Mouse (Mus musculus) lung, postnatal 4 days (tissue): ENCODE data around the gene Nol4l.
A peak's percentile ranks its signal among the peaks of the same experiment; 100 is the strongest.

Source experiments
- DNase-seq, 2 experiments: peaks; one replicate each; pipeline ENCODE4 v3.0.0; 2021

Gene Nol4l

GRCm38 (mm10) chr2:153542936-153543668, 13.3 kb upstream of the Nol4l start:
- no peak for DNase-seq

- DNase-seq: no peak
These were observed 9.1 kb upstream of the Nol4l start for GRCm38 (mm10) chr2:153538898-153539297.

- DNase-seq: no peak
These were observed 4.2 kb upstream of the Nol4l start for GRCm38 (mm10) chr2:153533981-153534380.

- DNase-seq: no peak
These were observed 1.2 kb upstream of the Nol4l start for GRCm38 (mm10) chr2:153530948-153531347.

GRCm38 (mm10) chr2:153529365-153529781, 398 bp downstream of the Nol4l start:
- peak; percentile 59 to 65 for DNase-seq

GRCm38 (mm10) chr2:153528571-153529364, 1.0 kb downstream of the Nol4l start:
- DNase-seq: peak; percentile 38 to 48

- peak; percentile 52 to 68 for DNase-seq
These were observed 1.9 kb downstream of the Nol4l start for GRCm38 (mm10) chr2:153527580-153528531.

GRCm38 (mm10) chr2:153526850-153527530, 2.8 kb downstream of the Nol4l start:
- DNase-seq: no peak

- peak; percentile 54 to 62 for DNase-seq
These were observed 3.9 kb downstream of the Nol4l start for GRCm38 (mm10) chr2:153525906-153526311.

GRCm38 (mm10) chr2:153524727-153525126, 5.0 kb downstream of the Nol4l start:
- no peak for DNase-seq

- no peak for DNase-seq
These were observed 6.1 kb downstream of the Nol4l start for GRCm38 (mm10) chr2:153523656-153524055.

GRCm38 (mm10) chr2:153523143-153523542, 6.6 kb downstream of the Nol4l start:
- DNase-seq: no peak

GRCm38 (mm10) chr2:153522270-153522669, 7.5 kb downstream of the Nol4l start:
- DNase-seq: no peak

GRCm38 (mm10) chr2:153520057-153520456, 9.7 kb downstream of the Nol4l start:
- DNase-seq: no peak

GRCm38 (mm10) chr2:153516961-153517360, 12.8 kb downstream of the Nol4l start:
- DNase-seq: no peak

- DNase-seq: no peak
These were observed 14.2 kb downstream of the Nol4l start for GRCm38 (mm10) chr2:153515582-153515981.

GRCm38 (mm10) chr2:153514497-153515380, 15.0 kb downstream of the Nol4l start:
- peak; percentile 76 to 83 for DNase-seq

GRCm38 (mm10) chr2:153513983-153514382, 15.8 kb downstream of the Nol4l start:
- DNase-seq: no peak

GRCm38 (mm10) chr2:153512416-153513323, 17.1 kb downstream of the Nol4l start:
- peak; percentile 36 to 59 for DNase-seq

GRCm38 (mm10) chr2:153511562-153511961, 18.2 kb downstream of the Nol4l start:
- no peak for DNase-seq
